Mouse (Mus musculus) R1 (cell line): ENCODE measurements around the gene Gm17677.
A peak's percentile ranks its signal among the peaks of the same experiment; 100 is the strongest.

Experiments used
- DNase-seq: peaks from one replicate; pipeline ENCODE4 v3.0.0-alpha.2; 2018; ENCODE audit warnings: low read depth, low spot score

Gene Gm17677

GRCm38 (mm10) chr9:35740749-35741148 lies at the start of gene Gm17677:
Gm17677 (plus strand) TSS chr9:35741049.
- no peak for DNase-seq

GRCm38 (mm10) chr9:35691924-35692323 lies 48.9 kb upstream of the Gm17677 start:
- DNase-seq = no peak

GRCm38 (mm10) chr9:35707265-35707664 lies 33.6 kb upstream of the Gm17677 start:
- DNase-seq = peak; percentile 3

- no peak for DNase-seq
Measured at GRCm38 (mm10) chr9:35756843-35757242, 16.0 kb downstream of the Gm17677 start.

GRCm38 (mm10) chr9:35778009-35778408 lies 37.2 kb downstream of the Gm17677 start, which contains the start of gene Gm17727:
Gm17727 (minus strand) TSS chr9:35778109.
- DNase-seq = no peak

- DNase-seq = no peak
Measured at GRCm38 (mm10) chr9:35790001-35790400, 49.2 kb downstream of the Gm17677 start, which contains the start of the genes Gm27235 and D730048I06Rik. Gm27235 (minus strand) TSS chr9:35790101. D730048I06Rik (minus strand) TSS chr9:35790112.
